Mouse (Mus musculus) kidney, embryonic 16.5 days (tissue): ENCODE measurements around the gene Zfr. TPM values are rescaled to one million over a fixed set of nuclear protein-coding genes. Genes with fewer than 3 reads are reported as not detected.

ENCODE experiments used
- ATAC-seq: fragments of 200-750 bp; cut with Nextera tagmentation; 2 replicates; pipeline ENCODE4 v1.8.0; 2017; ENCODE audit warnings: moderate TSS enrichment; ENCODE audit not compliant: low FRiP score, low TSS enrichment
- H3K27ac ChIP-seq: fragments of 300-500 bp; sonication (generic); 2 replicates; pipeline ENCODE4 v1.5.1; 2014; ENCODE audit warnings: low read length
- H3K27me3 ChIP-seq: fragments of 300-500 bp; sonication (generic); 2 replicates; pipeline ENCODE4 v1.6.1; 2014; ENCODE audit warnings: low read length, control low read depth, mixed read lengths; ENCODE audit not compliant: insufficient read depth
- H3K36me3 ChIP-seq: fragments of 300-500 bp; sonication (generic); 2 replicates; pipeline ENCODE4 v1.6.1; 2014; ENCODE audit warnings: low read length, control low read depth, mixed read lengths; ENCODE audit not compliant: insufficient read depth
- H3K4me1 ChIP-seq: fragments of 300-500 bp; sonication (generic); 2 replicates; pipeline ENCODE4 v1.6.1; 2014; ENCODE audit warnings: low read length, control low read depth, mixed read lengths; ENCODE audit not compliant: insufficient read depth
- H3K4me2 ChIP-seq: fragments of 300-500 bp; sonication (generic); replicated peaks from 2 replicates; pipeline ENCODE4 v1.6.1; 2014; ENCODE audit warnings: low read depth, low read length
- H3K4me3 ChIP-seq: fragments of 300-500 bp; sonication (generic); 2 replicates; pipeline ENCODE4 v1.5.1; 2014; ENCODE audit warnings: mild to moderate bottlenecking, low read length
- H3K9ac ChIP-seq: fragments of 300-500 bp; sonication (generic); replicated peaks from 2 replicates; pipeline ENCODE4 v1.6.1; 2014; ENCODE audit warnings: low read length
- H3K9me3 ChIP-seq: fragments of 300-500 bp; sonication (generic); 2 replicates; pipeline ENCODE4 v1.6.1; 2016; ENCODE audit warnings: low read length, control low read depth
- WGBS: fragments of 180-500 bp; shearing (Covaris S2); extraction: QIAGEN DNeasy Blood & Tissue Kit; methylation state at CpG from one replicate; pipeline ENCODE4 v1.1.7; 2014; 5-methylcytosine and 5-hydroxymethylcytosine counted together
- polyA plus RNA-seq: library from polyadenylated mRNA; unstranded; fragments of >200 nt; fragmentation: Nextera tagmentation; extraction: Ambion mirVana; gene quantifications from 2 replicates; pipeline ENCODE4 v1.2.1, GENCODE M21; 2015

Gene Zfr
- 101 and 108 TPM in 2 replicates for polyA plus RNA-seq

- WGBS: under 1% methylated on average over 46 of the region's 59 CpGs
- Histone ChIP-seq H3K27ac (peak within 1 kb of the TSS; percentile 92), H3K9ac (peak within 1 kb of the TSS; percentile 100), H3K4me2 (peak within 1 kb of the TSS; percentile 77), H3K27me3 (no peaks in the 10 kb centered on the region), H3K36me3 (no peaks in the 10 kb centered on the region), H3K4me3 (peak within 1 kb of the TSS; percentile 95), H3K9me3 (no peaks in the 10 kb centered on the region), H3K4me1 (peaks cover 6% of the 10 kb centered on the region)
- ATAC-seq: peak; percentile 94
These were observed at the start of gene Zfr for GRCm38 (mm10) chr15:12117242-12118092. Gene Zfr, plus strand, starts transcription at chr15:12117831.

- Histone ChIP-seq H3K4me1 (peaks cover 24% of the 10 kb centered on the region), H3K36me3 (no peaks in the 10 kb centered on the region), H3K9ac (0 out of 2 replicates have a peak overlapping the region, but pooled peaks have one; percentile 8), H3K9me3 (no peaks in the 10 kb centered on the region), H3K4me3 (no peak overlapping the region), H3K4me2 (no peak overlapping the region), H3K27ac (peak overlapping the region; percentile 85), H3K27me3 (no peaks in the 10 kb centered on the region)
- WGBS: 35% methylated on average over 2 of the region's 2 CpGs
- ATAC-seq: peak; percentile 29; the same call in 1 of the 2 replicates
These were observed 49.7 kb upstream of the Zfr start for GRCm38 (mm10) chr15:12067971-12068370.

GRCm38 (mm10) chr15:12068395-12069218, 49.0 kb upstream of the Zfr start:
- H3K4me2 ChIP-seq: 0 out of 2 replicates have a peak overlapping the region, but pooled peaks have one; percentile 7
- WGBS: 31% methylated on average over 9 of the region's 9 CpGs
- ATAC-seq: peak; percentile 84
- H3K9ac ChIP-seq: 0 out of 2 replicates have a peak overlapping the region, but pooled peaks have one; percentile 8
- peaks cover 24% of the 10 kb centered on the region for H3K4me1 ChIP-seq
- no peaks in the 10 kb centered on the region for H3K27me3 ChIP-seq
- H3K4me3 ChIP-seq: no peak overlapping the region
- no peaks in the 10 kb centered on the region for H3K36me3 ChIP-seq
- peak overlapping the region; percentile 85 for H3K27ac ChIP-seq
- H3K9me3 ChIP-seq: no peaks in the 10 kb centered on the region

- no peak overlapping the region for H3K9ac ChIP-seq
- H3K4me2 ChIP-seq: no peak overlapping the region
- no peak overlapping the region for H3K4me3 ChIP-seq
- WGBS: 85% methylated on average over 7 of the region's 7 CpGs
- H3K27ac ChIP-seq: no peak overlapping the region
- no peaks in the 10 kb centered on the region for H3K27me3 ChIP-seq
- no peaks in the 10 kb centered on the region for H3K36me3 ChIP-seq
- ATAC-seq: no peak
- H3K4me1 ChIP-seq: peaks cover 12% of the 10 kb centered on the region
- no peaks in the 10 kb centered on the region for H3K9me3 ChIP-seq
These were observed 44.8 kb upstream of the Zfr start for GRCm38 (mm10) chr15:12072709-12073336.

- Histone ChIP-seq H3K27me3 (no peaks in the 10 kb centered on the region), H3K9me3 (no peaks in the 10 kb centered on the region), H3K4me3 (no peak overlapping the region), H3K4me1 (no peaks in the 10 kb centered on the region), H3K36me3 (no peaks in the 10 kb centered on the region), H3K9ac (no peak overlapping the region), H3K4me2 (no peak overlapping the region), H3K27ac (no peak overlapping the region)
- ATAC-seq: no peak
- WGBS: 94% methylated on average over 6 of the region's 6 CpGs
These were observed 43.2 kb upstream of the Zfr start for GRCm38 (mm10) chr15:12074426-12074825.

- Histone ChIP-seq H3K36me3 (no peaks in the 10 kb centered on the region), H3K27me3 (no peaks in the 10 kb centered on the region), H3K27ac (no peak overlapping the region), H3K4me3 (no peak overlapping the region), H3K9me3 (no peaks in the 10 kb centered on the region), H3K9ac (no peak overlapping the region), H3K4me2 (no peak overlapping the region), H3K4me1 (no peaks in the 10 kb centered on the region)
- WGBS: 92% methylated on average over 13 of the region's 13 CpGs
- ATAC-seq: no peak
These were observed 35.3 kb upstream of the Zfr start for GRCm38 (mm10) chr15:12082344-12082743.

GRCm38 (mm10) chr15:12084164-12084563, 33.5 kb upstream of the Zfr start:
- Histone ChIP-seq H3K9ac (no peak overlapping the region), H3K4me2 (no peak overlapping the region), H3K4me1 (no peaks in the 10 kb centered on the region), H3K27me3 (no peaks in the 10 kb centered on the region), H3K9me3 (no peaks in the 10 kb centered on the region), H3K27ac (no peak overlapping the region), H3K36me3 (no peaks in the 10 kb centered on the region), H3K4me3 (no peak overlapping the region)
- peak; percentile 65 for ATAC-seq
- 36% methylated on average over 6 of the region's 6 CpGs for WGBS

- Histone ChIP-seq H3K4me2 (no peak overlapping the region), H3K9ac (no peak overlapping the region), H3K4me1 (no peaks in the 10 kb centered on the region), H3K27me3 (no peaks in the 10 kb centered on the region), H3K36me3 (no peaks in the 10 kb centered on the region), H3K9me3 (no peaks in the 10 kb centered on the region), H3K27ac (no peak overlapping the region), H3K4me3 (no peak overlapping the region)
- no peak for ATAC-seq
- 76% methylated on average over 4 of the region's 4 CpGs for WGBS
These were observed 32.8 kb upstream of the Zfr start for GRCm38 (mm10) chr15:12084859-12085258.

GRCm38 (mm10) chr15:12087634-12088033, 30.0 kb upstream of the Zfr start:
- no peak for ATAC-seq
- Histone ChIP-seq H3K9ac (no peak overlapping the region), H3K4me3 (no peak overlapping the region), H3K27ac (no peak overlapping the region), H3K36me3 (no peaks in the 10 kb centered on the region), H3K4me1 (no peaks in the 10 kb centered on the region), H3K27me3 (no peaks in the 10 kb centered on the region), H3K4me2 (no peak overlapping the region), H3K9me3 (no peaks in the 10 kb centered on the region)
- WGBS: 67% methylated on average over 5 of the region's 5 CpGs
